Mouse (Mus musculus): ENCODE data around the gene Il11ra1.
"Not testable (repeated sequence)": the region's sequence is repeated elsewhere in the genome, so short reads cannot be mapped to it uniquely, and the experiment has no call there.

Il11ra1 gene

DNA sequence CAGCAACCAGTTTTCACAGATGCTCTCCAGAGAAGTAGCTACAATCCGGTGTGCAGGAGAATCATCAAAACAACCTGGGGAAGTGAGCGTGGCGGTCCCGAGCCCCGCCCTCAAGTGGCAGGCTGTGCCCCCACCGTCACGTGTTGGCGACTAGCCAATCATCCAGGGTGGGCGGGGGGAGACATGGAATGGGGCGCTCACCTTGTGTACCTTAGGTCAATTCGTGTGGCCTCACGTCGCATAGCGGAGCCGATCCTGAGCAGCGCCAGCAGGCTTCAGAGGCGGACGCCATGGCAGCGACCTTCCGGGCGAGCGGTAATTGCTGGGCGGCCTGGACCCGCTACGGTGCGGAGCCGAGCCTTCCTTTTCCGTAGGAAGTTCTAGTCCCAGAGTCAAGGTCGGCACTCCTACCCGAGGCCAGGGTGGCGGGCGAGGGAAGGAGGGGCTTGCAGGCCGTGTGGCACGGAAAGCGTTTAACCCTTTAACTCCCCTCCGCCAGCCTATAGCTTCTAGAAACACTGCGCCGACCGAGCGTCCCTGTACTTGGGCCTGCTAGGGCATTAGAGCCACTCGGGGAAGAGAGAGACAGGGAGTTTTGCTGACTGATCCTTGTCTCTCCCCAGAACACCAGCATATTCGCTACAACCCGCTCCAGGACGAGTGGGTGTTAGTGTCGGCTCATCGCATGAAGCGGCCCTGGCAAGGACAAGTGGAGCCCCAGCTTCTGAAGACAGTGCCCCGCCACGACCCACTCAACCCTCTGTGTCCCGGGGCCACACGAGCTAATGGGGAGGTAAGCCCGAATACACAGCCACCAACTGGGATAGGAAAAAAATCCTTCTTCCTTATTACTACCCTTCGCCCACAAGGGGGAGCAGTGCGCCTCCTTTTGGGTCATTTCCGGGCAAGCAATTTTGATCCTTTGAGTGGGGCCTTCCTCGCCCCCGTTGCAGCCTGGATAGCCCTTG lies 55.8 kb downstream of the Il11ra1 start, which contains the start of gene Sigmar1:
TSS of gene Sigmar1 (minus strand) at position 820 of the 968 bp plus-strand sequence.
- DNase-seq = peak; percentile 82

DNA sequence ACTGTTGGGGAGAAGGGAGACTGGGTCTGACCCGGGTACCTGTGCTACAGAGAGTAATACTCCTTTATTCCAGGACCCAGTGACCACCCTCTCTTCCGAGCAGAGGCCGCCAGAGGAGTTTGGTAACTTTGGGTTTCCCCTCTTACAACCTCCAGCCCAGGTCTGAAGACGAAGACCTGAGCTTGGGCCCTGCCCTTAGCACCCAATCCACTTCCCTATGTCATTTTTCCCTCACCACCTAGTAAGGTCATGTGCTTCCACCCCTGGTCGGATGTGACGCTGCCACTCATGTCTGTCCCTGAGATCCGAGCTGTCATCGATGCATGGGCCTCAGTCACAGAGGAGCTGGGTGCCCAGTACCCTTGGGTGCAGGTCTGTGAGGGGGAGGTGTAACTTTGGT lies 56.7 kb downstream of the Il11ra1 start:
- DNase-seq = no peak

DNA sequence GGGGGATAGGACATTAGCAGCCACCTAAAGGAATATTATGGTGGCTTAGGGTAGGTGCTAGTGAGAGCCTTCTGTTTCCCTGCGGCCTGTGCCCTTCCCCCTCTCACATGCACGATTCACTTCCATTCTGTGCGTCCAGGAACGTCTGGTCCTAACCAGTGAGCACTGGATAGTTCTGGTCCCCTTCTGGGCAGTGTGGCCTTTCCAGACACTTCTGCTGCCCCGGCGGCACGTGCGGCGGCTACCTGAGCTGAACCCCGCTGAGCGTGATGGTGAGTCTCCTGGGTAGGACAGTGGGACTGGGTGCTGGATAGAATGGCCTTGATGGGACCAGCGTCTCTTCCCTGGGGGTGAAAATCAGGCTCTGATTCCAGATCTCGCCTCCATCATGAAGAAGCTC lies 57.5 kb downstream of the Il11ra1 start:
- DNase-seq = no peak

DNA sequence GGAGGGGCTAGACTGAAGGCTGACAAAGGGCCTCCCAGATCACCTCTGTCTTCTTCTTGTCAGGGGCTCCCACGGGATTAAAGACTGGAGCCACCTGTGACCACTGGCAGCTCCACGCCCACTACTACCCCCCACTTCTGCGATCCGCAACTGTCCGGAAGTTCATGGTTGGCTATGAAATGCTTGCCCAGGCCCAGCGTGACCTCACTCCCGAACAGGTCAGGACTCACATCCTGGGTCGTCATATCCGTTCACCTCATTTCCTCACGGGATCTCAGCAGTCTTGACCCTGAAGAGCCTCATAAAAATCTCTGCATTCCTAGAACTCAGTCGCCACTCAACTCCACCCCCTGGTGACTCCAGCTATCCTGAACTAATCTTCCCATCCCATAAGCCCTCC lies 58.2 kb downstream of the Il11ra1 start:
- no peak for DNase-seq

DNA sequence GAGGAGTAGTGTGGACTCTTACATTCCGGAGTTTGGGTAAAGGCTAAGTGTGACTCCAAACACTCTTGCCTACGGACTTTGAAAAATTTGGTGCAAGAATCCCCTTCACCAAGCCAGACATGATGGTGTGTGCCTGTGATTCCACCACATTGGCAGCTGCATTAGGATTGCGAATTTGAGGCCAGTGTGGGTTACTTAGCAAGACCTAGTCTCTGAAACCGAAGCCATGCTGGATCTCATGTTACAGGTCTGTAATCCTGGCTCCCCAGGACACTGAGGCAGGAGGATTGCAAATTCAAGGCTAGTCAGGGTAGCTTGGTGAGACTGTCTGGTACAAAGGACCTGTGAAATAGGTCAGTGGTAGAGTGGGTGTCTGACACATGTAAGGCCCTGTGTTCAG lies 58.9 kb downstream of the Il11ra1 start:
- no peak for DNase-seq

DNA sequence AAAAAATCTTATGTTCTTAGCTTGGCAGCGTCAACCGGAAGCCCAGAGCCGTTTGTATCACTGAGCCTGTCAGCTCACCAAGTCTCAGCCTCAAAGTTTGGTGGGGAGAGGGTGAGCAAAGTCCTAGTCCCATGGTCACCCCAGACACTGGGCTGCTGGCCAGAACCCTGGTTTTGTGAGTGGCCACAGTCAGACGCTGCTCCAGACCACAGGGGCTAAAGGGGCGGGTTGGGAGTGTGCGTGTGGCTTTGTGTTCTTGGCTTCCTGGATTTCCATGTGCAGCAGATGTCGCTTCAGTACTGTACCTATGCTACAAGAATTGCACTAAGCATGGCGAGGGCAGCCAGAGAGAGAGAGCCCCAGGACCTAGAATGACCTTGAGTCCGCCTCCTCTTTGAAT lies 59.4 kb downstream of the Il11ra1 start:
- DNase-seq = peak; percentile 36

DNA sequence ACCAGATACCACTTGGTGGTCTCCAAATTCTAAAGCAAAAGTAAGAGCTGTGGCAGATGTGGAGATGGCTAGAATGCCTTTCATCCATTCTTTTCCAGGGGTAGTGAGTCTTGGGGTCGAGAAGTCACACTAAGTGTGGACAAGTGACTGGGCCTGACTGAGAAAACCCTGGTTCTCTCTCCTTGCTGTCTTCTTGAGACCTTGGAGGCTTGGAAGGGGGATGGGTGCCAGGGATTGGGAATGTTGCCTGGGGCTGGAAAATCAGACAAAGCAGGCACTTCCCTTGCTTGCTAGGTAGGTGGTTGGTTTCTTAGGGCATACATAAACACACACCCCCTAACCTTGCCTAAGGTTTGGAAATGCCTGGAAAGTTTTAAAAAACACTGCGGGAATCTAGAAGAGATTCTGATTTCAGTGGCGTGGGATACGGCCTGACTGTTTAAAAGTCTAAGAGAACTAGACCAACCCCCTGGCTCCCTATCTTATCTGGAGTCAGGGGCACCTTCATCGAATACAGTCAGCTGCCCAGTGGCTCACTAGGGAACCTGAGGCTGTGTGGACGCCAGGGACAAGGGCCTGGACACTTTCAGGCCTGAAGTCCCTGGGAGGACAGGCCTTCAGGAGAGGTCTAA lies 60.0 kb downstream of the Il11ra1 start:
- no peak for DNase-seq

DNA sequence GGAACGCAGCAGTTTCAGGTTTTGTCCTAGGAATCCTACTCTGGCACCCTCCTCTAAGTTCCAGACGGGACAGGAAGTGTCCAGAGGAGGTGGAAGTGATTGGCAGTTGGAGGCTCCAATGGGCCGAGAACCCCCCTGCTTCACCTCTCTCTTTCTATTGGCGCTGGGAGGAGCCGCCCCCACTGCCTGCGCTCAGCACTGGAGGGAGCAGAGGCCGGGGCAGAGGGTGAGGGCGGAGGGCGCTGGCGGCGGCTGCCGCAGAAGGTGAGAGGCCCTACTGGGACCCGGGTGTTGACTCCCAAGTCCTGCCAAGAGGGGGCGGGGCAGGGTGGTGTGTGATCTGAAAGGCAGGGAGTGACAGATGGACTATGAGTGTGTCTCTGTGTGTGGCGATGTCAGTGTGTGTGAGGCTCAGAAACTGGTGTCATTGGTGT lies 60.5 kb downstream of the Il11ra1 start:
- peak; percentile 75 for DNase-seq

DNA sequence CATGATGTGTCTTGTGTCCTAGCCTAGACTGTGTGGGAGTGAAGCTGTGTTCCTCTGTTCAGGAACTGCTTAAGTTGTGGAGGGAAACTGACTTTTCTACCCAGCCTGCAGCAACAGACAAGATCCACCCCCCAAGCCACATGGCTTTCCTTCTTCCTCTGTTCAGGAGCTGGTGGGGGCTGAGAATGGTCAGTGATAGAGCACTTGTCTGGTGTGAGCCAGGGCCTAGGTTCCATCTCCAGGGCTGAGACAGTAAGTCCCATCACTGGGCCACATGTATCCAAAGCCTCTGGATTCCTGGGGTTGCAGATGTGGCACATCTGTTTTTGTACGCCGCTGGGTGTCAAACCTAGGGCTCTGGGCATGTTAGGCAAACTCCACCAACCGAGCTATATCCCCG lies 61.1 kb downstream of the Il11ra1 start:
- DNase-seq = no peak

DNA sequence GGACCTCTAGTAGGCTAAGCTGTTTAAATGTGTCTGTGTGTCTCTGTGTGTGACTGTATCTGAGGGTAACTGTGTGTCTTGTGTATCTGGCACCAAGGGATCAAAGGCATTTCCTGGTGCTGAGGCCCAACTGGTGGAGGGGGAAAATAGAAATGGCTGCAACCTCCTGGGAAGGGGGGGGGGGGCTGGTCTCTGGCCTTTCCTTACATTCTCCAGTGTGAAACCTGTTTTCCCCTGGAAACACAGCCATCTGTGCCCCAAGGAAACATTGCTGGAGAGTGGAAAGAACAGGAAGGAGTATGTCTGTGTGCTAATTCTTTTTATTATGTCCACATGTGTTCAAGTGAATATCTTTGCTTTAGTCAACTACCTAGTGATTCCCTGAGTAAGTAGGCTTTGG lies 61.9 kb downstream of the Il11ra1 start:
- DNase-seq = no peak

DNA sequence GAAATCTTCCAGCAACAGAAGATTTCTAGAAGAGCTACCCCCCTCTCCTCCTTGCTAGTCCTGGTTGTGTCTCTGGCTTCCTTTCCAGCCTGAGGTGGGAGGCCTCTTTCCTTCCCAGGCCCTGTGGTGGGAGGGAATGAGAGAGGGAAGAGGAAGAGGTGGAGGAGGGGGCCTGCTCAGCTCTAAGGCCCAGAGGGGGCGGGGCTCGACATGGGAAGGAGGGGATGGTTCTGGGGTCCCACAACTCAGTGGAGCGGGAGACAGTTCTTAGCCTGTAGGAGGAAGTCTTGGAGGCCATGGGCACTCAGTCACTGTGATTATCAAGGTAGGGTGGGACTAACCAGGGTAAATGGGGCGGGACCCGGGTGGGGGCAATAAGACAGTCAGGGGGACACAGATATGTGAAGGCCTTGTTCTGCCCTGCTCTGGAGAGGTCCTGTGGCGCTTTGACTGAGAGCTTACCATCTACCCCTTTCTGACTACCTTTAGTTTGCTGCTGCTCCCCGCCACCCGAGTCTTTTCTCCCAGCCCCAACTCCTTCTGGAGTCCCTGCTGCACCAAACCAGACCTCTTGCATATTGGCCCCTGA lies 62.4 kb downstream of the Il11ra1 start:
- no peak for DNase-seq

DNA sequence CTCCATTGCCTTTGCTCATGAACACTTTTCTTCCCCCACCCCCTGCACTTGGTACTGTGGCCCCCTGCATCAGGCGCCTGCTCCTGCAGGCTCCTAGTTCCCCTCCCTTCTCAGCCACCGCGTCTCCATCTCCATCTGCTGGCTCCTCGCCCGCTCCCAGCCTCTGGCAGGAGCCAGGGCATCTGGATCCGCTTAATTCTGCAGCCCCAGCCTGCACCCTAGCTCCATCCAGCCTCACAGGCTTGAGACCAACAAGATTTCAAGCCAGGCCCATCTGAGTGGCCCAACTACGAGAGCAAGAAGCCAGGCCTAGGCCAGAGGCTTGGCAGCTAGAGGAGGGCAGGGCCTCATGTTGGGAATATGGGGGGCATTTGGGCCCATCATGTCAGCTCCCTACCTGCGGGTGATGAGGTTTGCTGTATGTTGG lies 62.9 kb downstream of the Il11ra1 start:
- DNase-seq = peak; percentile 53

DNA sequence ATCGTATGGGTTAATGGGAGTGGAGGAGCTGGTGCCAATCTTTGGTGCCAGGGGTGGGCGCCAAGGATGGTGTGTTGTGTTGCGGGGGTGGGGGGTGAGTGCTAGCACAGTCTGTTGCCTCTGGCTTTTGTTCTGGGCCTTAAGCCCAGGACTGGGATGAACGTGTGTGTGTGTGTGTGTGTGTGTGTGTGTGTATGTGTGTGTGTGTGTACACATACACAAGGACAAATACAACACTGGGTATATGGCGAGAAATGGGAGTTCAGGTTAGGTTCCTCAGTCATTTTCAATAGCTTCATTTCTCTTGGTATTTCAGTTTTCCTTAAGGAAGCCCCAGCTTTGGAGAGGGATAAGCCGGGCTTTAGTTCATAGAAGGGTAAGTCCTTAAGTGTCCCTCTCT lies 63.4 kb downstream of the Il11ra1 start:
- not testable (repeated sequence) for DNase-seq

DNA sequence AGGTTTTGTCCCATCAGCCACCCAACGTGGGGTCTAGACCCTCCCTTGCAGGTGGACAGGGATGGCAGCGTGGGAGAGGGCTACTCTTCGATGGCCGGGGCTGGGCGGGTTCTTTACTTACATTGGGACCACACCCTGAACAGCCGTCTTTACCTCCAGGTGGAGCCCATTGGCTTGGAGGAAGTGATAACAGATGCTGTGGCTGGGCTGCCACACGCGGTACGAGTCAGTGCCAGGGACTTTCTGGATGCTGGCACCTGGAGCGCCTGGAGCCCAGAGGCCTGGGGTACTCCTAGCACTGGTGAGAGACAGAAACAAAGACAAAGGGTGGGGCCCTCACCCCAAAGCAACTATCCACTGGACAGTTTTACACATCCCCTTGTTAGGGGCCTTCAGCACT lies 67.5 kb downstream of the Il11ra1 start:
- not testable (repeated sequence) for DNase-seq

DNA sequence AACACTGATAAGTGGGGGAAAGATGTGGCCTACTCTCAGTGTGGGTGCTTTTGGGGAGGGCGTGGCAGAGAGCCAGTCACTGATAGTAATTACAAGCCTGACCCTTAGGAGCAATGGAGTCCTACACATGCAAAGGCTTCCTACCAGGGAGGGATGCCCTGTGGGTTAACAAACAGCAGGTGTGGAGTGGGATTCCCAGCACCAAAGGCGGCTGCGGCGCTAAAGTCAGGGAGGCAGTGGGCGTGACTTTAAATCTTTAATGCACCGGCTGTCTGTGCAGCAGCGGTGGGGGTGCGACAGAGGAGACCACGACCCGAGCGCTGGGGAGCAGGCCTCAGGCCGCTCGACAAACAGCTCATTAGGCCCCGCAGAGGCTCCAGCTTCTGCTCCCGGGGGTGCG lies 73.2 kb downstream of the Il11ra1 start:
- DNase-seq = not testable (repeated sequence)

DNA sequence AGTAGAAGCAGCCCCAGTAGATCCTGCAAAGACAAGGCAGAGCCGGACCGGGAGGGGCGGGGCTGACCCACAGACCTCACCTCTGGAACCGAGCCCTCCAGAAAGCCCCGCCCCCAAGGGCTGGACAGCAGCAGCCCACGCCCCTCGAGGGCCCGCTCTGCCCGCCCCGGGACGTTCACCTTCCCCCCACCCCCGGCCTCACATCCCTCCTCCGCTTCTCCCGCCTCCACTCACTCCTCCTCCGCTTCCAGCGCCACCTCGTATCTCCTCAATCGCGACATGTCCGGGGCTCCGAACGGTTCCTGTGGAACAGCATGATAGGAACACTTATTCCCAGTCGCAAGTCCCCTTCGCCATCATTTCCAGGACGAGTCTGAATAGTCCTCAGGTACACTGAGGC lies 73.7 kb downstream of the Il11ra1 start:
- DNase-seq = not testable (repeated sequence)

DNA sequence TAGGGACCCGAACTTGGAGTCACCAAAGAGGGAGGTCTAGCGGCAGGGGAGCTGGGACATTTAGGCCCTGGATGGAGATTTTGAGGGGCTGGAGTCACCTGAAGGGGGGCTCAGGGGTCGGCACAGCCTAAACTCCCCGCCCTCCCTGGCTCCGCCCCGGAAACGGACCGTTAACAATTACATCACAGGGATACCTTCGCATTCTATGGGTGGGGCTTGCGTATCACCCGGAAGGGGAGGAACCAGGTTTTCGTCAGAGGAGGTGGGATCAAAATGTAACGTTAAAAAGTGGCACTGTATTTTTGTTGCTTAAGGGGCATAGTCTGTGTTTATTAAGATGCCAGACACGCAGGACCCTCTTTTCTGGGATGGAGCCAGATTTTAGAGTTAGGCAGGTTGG lies 74.2 kb downstream of the Il11ra1 start, which contains the start of gene Ccl27a:
TSS of gene Ccl27a (minus strand) at position 246 of the 400 bp plus-strand sequence.
- DNase-seq = peak; percentile 88

DNA sequence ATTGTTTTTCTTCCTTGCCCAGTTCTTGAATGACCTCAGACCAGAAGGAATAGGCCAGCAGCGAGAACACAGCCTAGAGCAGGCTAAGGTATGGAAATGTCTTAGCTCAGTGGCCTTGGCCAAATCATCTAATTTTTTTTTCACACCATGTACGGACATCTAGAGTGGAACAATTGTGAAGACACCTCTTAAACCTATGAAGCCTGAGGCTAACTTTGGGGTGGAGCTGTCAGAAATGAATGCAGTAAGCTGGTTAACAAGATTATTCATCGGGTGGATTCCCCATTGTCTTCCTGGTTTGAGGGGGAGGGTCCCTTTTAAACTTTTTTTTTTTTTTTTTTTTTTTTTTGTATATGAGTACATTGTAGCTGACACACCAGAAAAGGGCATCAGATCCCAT lies 74.7 kb downstream of the Il11ra1 start:
- not testable (repeated sequence) for DNase-seq

DNA sequence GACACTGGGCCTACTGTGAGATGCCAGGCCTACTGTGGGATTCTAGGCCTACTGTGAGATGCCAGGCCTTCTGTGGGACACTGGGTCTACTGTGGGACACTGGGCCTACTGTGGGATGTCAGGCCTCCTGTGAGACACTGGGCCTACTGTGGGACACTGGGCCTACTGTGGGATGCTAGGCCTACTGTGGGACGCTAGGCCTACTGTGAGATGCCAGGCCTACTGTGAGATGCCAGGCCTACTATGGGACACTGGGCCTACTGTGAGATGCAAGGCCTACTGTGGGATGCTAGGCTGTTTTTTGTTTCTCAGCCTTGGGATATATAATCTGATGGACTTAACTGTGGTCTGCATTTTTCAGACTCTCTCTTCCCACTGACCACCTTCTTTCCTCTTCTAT lies 76.1 kb downstream of the Il11ra1 start:
- DNase-seq = not testable (repeated sequence)

DNA sequence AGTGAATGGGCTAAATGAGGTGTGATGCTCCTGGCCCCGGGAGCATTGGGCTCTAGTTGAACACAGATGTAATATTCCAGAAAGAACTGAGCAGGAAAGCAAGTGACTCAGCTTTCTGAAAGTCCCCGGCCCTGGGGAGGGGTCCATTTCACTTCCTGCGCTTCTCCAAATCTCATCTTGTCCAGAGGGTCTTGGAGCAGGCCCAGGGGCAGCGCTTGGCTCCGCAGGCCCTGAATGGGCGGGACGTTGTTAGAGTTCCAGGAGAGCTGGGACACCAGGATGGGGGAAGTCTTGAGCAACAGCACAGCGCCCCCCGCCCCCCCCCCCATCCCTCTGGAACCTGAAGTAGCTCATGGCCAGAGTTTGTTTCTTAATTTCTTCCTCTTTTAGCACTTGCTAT lies 81.5 kb downstream of the Il11ra1 start:
- not testable (repeated sequence) for DNase-seq

DNA sequence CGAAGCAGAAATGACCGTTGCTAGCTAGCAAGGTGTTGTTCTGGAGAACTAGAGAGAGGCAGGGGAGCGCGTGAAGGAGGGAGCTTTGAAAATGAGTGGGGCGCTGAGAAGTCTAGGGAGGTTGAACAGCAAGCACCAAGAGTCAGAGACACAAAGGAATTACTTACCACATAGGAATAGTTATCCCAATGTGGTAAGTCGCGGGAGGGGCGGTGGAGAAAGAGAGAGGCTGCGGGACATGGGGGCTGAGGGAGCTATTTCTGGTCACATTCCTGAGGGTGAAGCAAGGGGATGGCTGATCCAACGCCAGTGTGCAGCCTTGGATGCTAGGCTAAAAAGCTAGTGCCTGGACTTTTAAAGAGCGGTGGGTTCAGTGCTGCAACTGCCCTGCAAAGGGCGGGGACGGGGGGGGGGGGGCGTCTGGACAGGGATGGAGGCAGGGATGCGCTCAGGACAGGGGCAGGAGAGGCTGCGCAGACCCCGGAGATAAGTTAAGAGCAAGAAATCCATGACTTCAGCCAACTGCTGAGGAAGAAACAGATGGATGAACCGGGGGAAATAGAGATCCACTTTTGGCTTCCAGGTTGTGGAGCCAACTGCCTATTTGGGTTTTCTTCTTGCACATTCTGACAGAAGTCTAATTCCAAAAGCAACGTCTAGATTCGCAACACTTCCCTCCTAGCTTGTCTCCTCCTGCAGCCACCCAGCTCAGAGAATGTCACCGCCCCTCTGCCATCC lies 82.1 kb downstream of the Il11ra1 start:
- not testable (repeated sequence) for DNase-seq

DNA sequence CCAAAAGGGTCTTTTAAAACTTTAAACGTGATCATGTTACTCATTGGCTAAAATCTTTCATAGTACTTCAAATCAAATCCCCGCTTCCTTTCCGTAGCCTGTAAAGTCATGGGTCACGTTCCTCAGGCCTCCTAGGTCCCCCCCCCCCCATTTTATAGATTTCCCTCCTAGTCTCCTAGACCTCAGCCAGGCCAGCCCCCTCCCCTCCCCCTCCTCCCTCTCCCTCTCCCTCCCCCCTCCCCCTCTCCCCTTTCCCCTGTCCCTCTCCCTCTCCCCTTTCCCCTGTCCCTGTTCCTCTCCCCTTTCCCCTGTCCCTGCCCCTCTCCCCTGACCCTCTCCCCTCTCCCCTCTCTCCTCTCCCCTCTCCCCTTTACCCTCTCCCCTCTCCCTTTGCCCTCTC lies 82.9 kb downstream of the Il11ra1 start:
- not testable (repeated sequence) for DNase-seq

DNA sequence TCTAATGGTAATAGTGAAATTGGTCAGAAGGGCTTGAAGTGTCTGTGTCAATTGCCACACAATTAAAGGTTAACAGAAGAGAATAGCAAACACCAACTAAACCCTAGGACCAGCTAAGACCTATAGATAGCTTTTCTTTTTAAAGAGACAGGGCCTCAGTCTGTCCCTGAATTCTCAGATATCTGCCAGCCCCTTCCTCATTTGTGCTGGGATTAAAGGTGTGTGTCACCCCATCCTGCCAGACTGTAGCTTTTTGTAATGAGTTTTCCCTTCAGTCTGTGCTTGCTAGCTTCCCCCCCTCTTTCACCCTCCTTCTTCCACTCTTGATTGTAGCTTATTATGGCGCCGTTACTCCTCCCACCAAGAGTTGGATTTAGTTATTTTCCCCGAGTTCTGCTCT lies 83.4 kb downstream of the Il11ra1 start:
- DNase-seq = not testable (repeated sequence)

Measured in right cerebral cortex, adult 18-20 months (tissue).